In the genomic region with DNA sequence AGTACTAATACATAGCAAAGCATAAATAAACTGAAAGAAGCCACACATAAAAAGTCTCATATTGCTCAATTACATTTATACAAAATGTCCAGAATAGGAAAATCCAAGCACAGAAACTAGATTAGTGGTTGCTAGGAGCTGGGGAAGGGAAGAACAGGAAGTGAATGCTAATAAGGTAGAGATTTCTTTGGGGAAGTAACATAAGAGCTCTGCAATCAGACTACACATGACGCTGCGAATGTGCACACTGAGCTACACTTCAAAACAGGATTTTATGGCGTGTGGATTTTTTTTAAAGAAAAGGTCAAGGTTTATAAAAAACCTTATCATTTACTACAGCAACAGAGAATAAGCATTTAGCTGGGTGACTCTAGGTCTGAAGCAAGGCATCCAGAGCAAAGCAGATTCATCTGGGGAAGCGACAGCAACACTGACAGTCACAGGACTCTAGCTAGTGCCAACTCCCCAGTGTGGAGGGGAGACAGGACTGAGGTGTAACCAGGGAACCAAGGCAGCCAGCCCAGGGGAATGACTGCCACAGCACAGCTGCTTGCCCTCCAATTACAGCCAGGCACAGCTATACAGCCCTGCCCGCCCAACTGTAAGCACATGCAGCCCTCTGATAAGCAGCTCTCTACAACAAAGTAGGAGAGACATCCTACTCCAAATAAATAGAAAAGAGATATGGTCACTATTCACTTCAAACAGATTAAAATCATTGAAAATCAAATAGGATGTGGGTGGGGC, we compare ENCODE assay signal across 10 mouse cellular contexts. TPM values are rescaled to one million over a fixed set of nuclear protein-coding genes. Genes with fewer than 3 reads are reported as not detected.
DNase-seq lines count a peak whose midpoint lies in the region; ATAC-seq and TF ChIP-seq lines count a peak whose summit lies in the region.
"Had no signal": no experiment of that assay in that cellular context is flagged by ENCODE, and none has a peak within 500 bp of the region (broad histone marks: within the 10 kb centered on the region; RNA-seq: fewer than 3 reads in every experiment).

No protein-coding gene starts in this region.

- peak; percentile 44; the same call in 1 of the 2 replicates for ATAC-seq in forebrain, embryonic 14.5 days
- ATAC-seq in forebrain, embryonic 11.5 days (replicated peaks; ENCODE audit: low FRiP score): no peak
- peak; percentile 95 for ATAC-seq in liver, embryonic 16.5 days (ENCODE audit: low read depth)

- H3K4me3 ChIP-seq in forebrain, embryonic 14.5 days (ENCODE audit: low read depth, low read length): no peak overlapping the region
- H3K4me3 ChIP-seq in forebrain, embryonic 11.5 days (ENCODE audit: low read depth, low read length): no peak overlapping the region
- no peak overlapping the region for H3K4me3 ChIP-seq in liver, embryonic 16.5 days (ENCODE audit: low read depth, low read length)
- H3K4me3 ChIP-seq in thymus, adult 2 months (ENCODE audit: control insufficient read depth, insufficient read depth, low read length): no peak overlapping the region
- H3K4me3 ChIP-seq: embryonic facial prominence, embryonic 15.5 days had no signal

- no peak for TF ChIP-seq POLR2A in thymus, adult 2 months (IDR thresholded peaks at IDR 0.05; ENCODE audit: control insufficient read depth, extremely low read depth, insufficient read depth, low read length, poor library complexity)

- no peak overlapping the region for H3K4me2 ChIP-seq in forebrain, embryonic 14.5 days (ENCODE audit: low read length)
- no peak overlapping the region for H3K4me2 ChIP-seq in forebrain, embryonic 11.5 days (ENCODE audit: low read depth, low read length, severe bottlenecking)
- H3K4me2 ChIP-seq in liver, embryonic 16.5 days (ENCODE audit: low read depth, low read length): peak overlapping the region; percentile 29
- H3K4me2 ChIP-seq: embryonic facial prominence, embryonic 15.5 days; lung, embryonic 14.5 days had no signal

- H3K4me1 ChIP-seq in forebrain, embryonic 14.5 days (ENCODE audit: control insufficient read depth, insufficient read depth, low read length): no peaks in the 10 kb centered on the region
- no peaks in the 10 kb centered on the region for H3K4me1 ChIP-seq in forebrain, embryonic 11.5 days (replicated peaks; ENCODE audit: control insufficient read depth, insufficient read depth, low read length)
- peaks cover 15% of the 10 kb centered on the region for H3K4me1 ChIP-seq in liver, embryonic 16.5 days (ENCODE audit: control insufficient read depth, low read depth, low read length)
- H3K4me1 ChIP-seq in thymus, adult 2 months (replicated peaks; ENCODE audit: control insufficient read depth, insufficient read depth, low read length): no peaks in the 10 kb centered on the region; the same call in 1 of the 2 replicates

- H3K9me3 ChIP-seq in forebrain, embryonic 14.5 days (replicated peaks; ENCODE audit: control insufficient read depth, low read length): no peaks in the 10 kb centered on the region
- H3K9me3 ChIP-seq in forebrain, embryonic 11.5 days (ENCODE audit: control insufficient read depth, low read length): no peaks in the 10 kb centered on the region
- H3K9me3 ChIP-seq in liver, embryonic 16.5 days (replicated peaks; ENCODE audit: control insufficient read depth, low read length): no peaks in the 10 kb centered on the region
- H3K9me3 ChIP-seq: embryonic facial prominence, embryonic 15.5 days had no signal

- H3K9ac ChIP-seq in forebrain, embryonic 14.5 days (ENCODE audit: low read length): no peak overlapping the region
- H3K9ac ChIP-seq in forebrain, embryonic 11.5 days (ENCODE audit: low read length): no peak overlapping the region
- no peak overlapping the region for H3K9ac ChIP-seq in liver, embryonic 16.5 days (ENCODE audit: low read depth, low read length)
- H3K9ac ChIP-seq: embryonic facial prominence, embryonic 15.5 days; lung, embryonic 14.5 days had no signal

- H3K36me3 ChIP-seq in forebrain, embryonic 14.5 days (ENCODE audit: control insufficient read depth, insufficient read depth, low read length): peaks cover 9% of the 10 kb centered on the region; the same call in 1 of the 2 replicates
- H3K36me3 ChIP-seq in forebrain, embryonic 11.5 days (ENCODE audit: control insufficient read depth, insufficient read depth, low read length): no peaks in the 10 kb centered on the region
- no peaks in the 10 kb centered on the region for H3K36me3 ChIP-seq in liver, embryonic 16.5 days (ENCODE audit: control insufficient read depth, insufficient read depth)
- no peaks in the 10 kb centered on the region for H3K36me3 ChIP-seq in thymus, adult 2 months (ENCODE audit: control insufficient read depth, insufficient read depth, low read length)
- H3K36me3 ChIP-seq: embryonic facial prominence, embryonic 15.5 days had no signal

- H3K27me3 ChIP-seq in forebrain, embryonic 14.5 days (replicated peaks; ENCODE audit: control insufficient read depth, insufficient read depth, low read length): no peaks in the 10 kb centered on the region
- H3K27me3 ChIP-seq in forebrain, embryonic 11.5 days (ENCODE audit: control insufficient read depth, insufficient read depth, low read length): no peaks in the 10 kb centered on the region
- H3K27me3 ChIP-seq in liver, embryonic 16.5 days (ENCODE audit: control insufficient read depth, insufficient read depth, low read depth, low read length): no peaks in the 10 kb centered on the region
- H3K27me3 ChIP-seq in thymus, adult 2 months (ENCODE audit: control insufficient read depth, insufficient read depth, low read length): no peaks in the 10 kb centered on the region
- H3K27me3 ChIP-seq: embryonic facial prominence, embryonic 15.5 days had no signal

- TF ChIP-seq CTCF in thymus, adult 2 months (IDR thresholded peaks at IDR 0.05; ENCODE audit: borderline replicate concordance, control insufficient read depth, extremely low read depth, insufficient read depth, low read length, poor library complexity): no peak

- DNase-seq in forebrain, embryonic 14.5 days (ENCODE audit: low spot score): no peak
- DNase-seq in forebrain, embryonic 11.5 days (ENCODE audit: low spot score): no peak
- DNase-seq in 416B (ENCODE audit: low read depth): peak; percentile 21
- peak; percentile 26 for DNase-seq in gastrocnemius, postnatal 10 days
- no peak for DNase-seq in thymus, adult 2 months
- no peak for DNase-seq in thymus, postnatal 14 days
- DNase-seq in c-Kit-positive CD71-positive TER-119-positive erythroid progenitor cells, embryonic 14.5 days (ENCODE audit: low spot score): no peak
- DNase-seq: lung, embryonic 14.5 days had no signal

- H3K27ac ChIP-seq in forebrain, embryonic 14.5 days (ENCODE audit: low read depth, low read length): peak overlapping the region; percentile 39; the same call in 1 of the 2 replicates
- no peak overlapping the region for H3K27ac ChIP-seq in forebrain, embryonic 11.5 days (ENCODE audit: low read depth, low read length)
- H3K27ac ChIP-seq in liver, embryonic 16.5 days (ENCODE audit: low read length): peak overlapping the region; percentile 62; the same call in 1 of the 2 replicates
- H3K27ac ChIP-seq in thymus, adult 2 months (ENCODE audit: control insufficient read depth, insufficient read depth, low read length): no peak overlapping the region
- H3K27ac ChIP-seq: embryonic facial prominence, embryonic 15.5 days had no signal

- 75% methylated on average over 5 of the region's 5 CpGs for WGBS in forebrain, embryonic 14.5 days
- WGBS in forebrain, embryonic 11.5 days: 89% methylated on average over 5 of the region's 5 CpGs
- WGBS in liver, embryonic 16.5 days (ENCODE audit: insufficient replicate concordance): 20% methylated on average over 5 of the region's 5 CpGs
- 91% methylated on average over 5 of the region's 5 CpGs for WGBS in thymus, adult 2 months

RNA-seq across cellular contexts. Expression of gene Atp2c1, which starts 42.6 kb away (rescaled TPM):
- 75.8 and 95.0 TPM in 2 replicates for polyA plus RNA-seq in forebrain, embryonic 14.5 days (2014; fragmentation: Nextera tagmentation; extraction: Ambion mirVana)
- polyA plus RNA-seq in forebrain, embryonic 11.5 days (2014; fragmentation: Nextera tagmentation; extraction: Ambion mirVana): 59.3 and 69.5 TPM in 2 replicates
- total RNA-seq in gastrocnemius, postnatal 10 days (2021): 10 to 100 TPM; 35.7 to 47.4 TPM
- polyA plus RNA-seq in liver, embryonic 16.5 days (2015; fragmentation: Nextera tagmentation; extraction: Ambion mirVana): 21.1 and 21.4 TPM in 2 replicates
- 48.9 and 53.2 TPM in 2 replicates for polyA plus RNA-seq in thymus, adult 2 months (2012; rRNA removed)

Comparison
In these comparisons a context has a peak if more than half of its experiments do, and no peak if none do; other contexts are left out.
1. H3K27ac ChIP-seq: peak in forebrain, embryonic 14.5 days (single experiment) and liver, embryonic 16.5 days (single experiment); none in forebrain, embryonic 11.5 days (single experiment) and thymus, adult 2 months (single experiment).
2. DNase-seq: peak in 416B (single experiment) and gastrocnemius, postnatal 10 days (single experiment); none in forebrain, embryonic 14.5 days (single experiment), forebrain, embryonic 11.5 days (single experiment), thymus, adult 2 months (single experiment), thymus, postnatal 14 days (single experiment) and c-Kit-positive CD71-positive TER-119-positive erythroid progenitor cells, embryonic 14.5 days (single experiment).